Mouse (Mus musculus): ENCODE data around the gene Tdp1. TPM values are rescaled to one million over a fixed set of nuclear protein-coding genes. Genes with fewer than 3 reads are reported as not detected.

The Tdp1 gene
- polyA plus RNA-seq, 1 experiment from 2014 or later: 59.9 TPM

- Histone ChIP-seq H3K4me1 (replicated peaks; ENCODE audit: control insufficient read depth, insufficient read depth, low read length) (no peaks in the 10 kb centered on the region), H3K27me3 (replicated peaks; ENCODE audit: control insufficient read depth, insufficient read depth, low read length) (no peaks in the 10 kb centered on the region), H3K36me3 (ENCODE audit: control insufficient read depth, insufficient read depth, low read length) (peaks cover 64% of the 10 kb centered on the region), H3K9me3 (ENCODE audit: control insufficient read depth, low read length) (no peaks in the 10 kb centered on the region), H3K4me3 (ENCODE audit: low read depth, low read length) (no peak overlapping the region), H3K9ac (ENCODE audit: low read length) (no peak overlapping the region), H3K4me2 (ENCODE audit: low read length) (no peak overlapping the region), H3K27ac (ENCODE audit: low read depth) (no peak overlapping the region)
- 86% methylated on average over 12 of the region's 12 CpGs for WGBS
- DNase-seq (ENCODE audit: low spot score): no peak
- no peak for ATAC-seq (replicated peaks; ENCODE audit: low FRiP score, low TSS enrichment, low read depth)
These were observed 27.1 kb downstream of the Tdp1 start for GRCm38 (mm10) chr12:99911466-99911865.

GRCm38 (mm10) chr12:99917800-99918427, 33.6 kb downstream of the Tdp1 start:
- Histone ChIP-seq H3K9ac (ENCODE audit: low read length) (no peak overlapping the region), H3K27ac (ENCODE audit: low read depth) (no peak overlapping the region), H3K4me1 (replicated peaks; ENCODE audit: control insufficient read depth, insufficient read depth, low read length) (no peaks in the 10 kb centered on the region), H3K27me3 (replicated peaks; ENCODE audit: control insufficient read depth, insufficient read depth, low read length) (no peaks in the 10 kb centered on the region), H3K36me3 (ENCODE audit: control insufficient read depth, insufficient read depth, low read length) (peaks cover 44% of the 10 kb centered on the region), H3K9me3 (ENCODE audit: control insufficient read depth, low read length) (no peaks in the 10 kb centered on the region), H3K4me3 (ENCODE audit: low read depth, low read length) (no peak overlapping the region), H3K4me2 (ENCODE audit: low read length) (no peak overlapping the region)
- 80% methylated on average over 15 of the region's 15 CpGs for WGBS
- no peak for DNase-seq (ENCODE audit: low spot score)
- no peak for ATAC-seq (replicated peaks; ENCODE audit: low FRiP score, low TSS enrichment, low read depth)

- Histone ChIP-seq H3K4me3 (ENCODE audit: low read depth, low read length) (no peak overlapping the region), H3K27ac (ENCODE audit: low read depth) (no peak overlapping the region), H3K9ac (ENCODE audit: low read length) (no peak overlapping the region), H3K36me3 (ENCODE audit: control insufficient read depth, insufficient read depth, low read length) (peaks cover 29% of the 10 kb centered on the region), H3K4me1 (replicated peaks; ENCODE audit: control insufficient read depth, insufficient read depth, low read length) (no peaks in the 10 kb centered on the region), H3K9me3 (ENCODE audit: control insufficient read depth, low read length) (no peaks in the 10 kb centered on the region), H3K27me3 (replicated peaks; ENCODE audit: control insufficient read depth, insufficient read depth, low read length) (no peaks in the 10 kb centered on the region), H3K4me2 (ENCODE audit: low read length) (no peak overlapping the region)
- no peak for DNase-seq (ENCODE audit: low spot score)
- WGBS: 83% methylated on average over 3 of the region's 3 CpGs
- ATAC-seq (replicated peaks; ENCODE audit: low FRiP score, low TSS enrichment, low read depth): no peak
These were observed 35.3 kb downstream of the Tdp1 start for GRCm38 (mm10) chr12:99919636-99920035.

- Histone ChIP-seq H3K4me2 (ENCODE audit: low read length) (no peak overlapping the region), H3K27ac (ENCODE audit: low read depth) (no peak overlapping the region), H3K9ac (ENCODE audit: low read length) (no peak overlapping the region), H3K9me3 (ENCODE audit: control insufficient read depth, low read length) (no peaks in the 10 kb centered on the region), H3K4me3 (ENCODE audit: low read depth, low read length) (no peak overlapping the region), H3K27me3 (replicated peaks; ENCODE audit: control insufficient read depth, insufficient read depth, low read length) (no peaks in the 10 kb centered on the region), H3K36me3 (ENCODE audit: control insufficient read depth, insufficient read depth, low read length) (peaks cover 20% of the 10 kb centered on the region), H3K4me1 (replicated peaks; ENCODE audit: control insufficient read depth, insufficient read depth, low read length) (no peaks in the 10 kb centered on the region)
- 87% methylated on average over 3 of the region's 3 CpGs for WGBS
- ATAC-seq (replicated peaks; ENCODE audit: low FRiP score, low TSS enrichment, low read depth) (no peak), DNase-seq (ENCODE audit: low spot score) (no peak)
These were observed 36.7 kb downstream of the Tdp1 start for GRCm38 (mm10) chr12:99921045-99921444.

GRCm38 (mm10) chr12:99923131-99923606, 38.9 kb downstream of the Tdp1 start:
- H3K9ac ChIP-seq (ENCODE audit: low read length): no peak overlapping the region
- 57% methylated on average over 5 of the region's 5 CpGs for WGBS
- H3K9me3 ChIP-seq (ENCODE audit: control insufficient read depth, low read length): no peaks in the 10 kb centered on the region
- no peak for ATAC-seq (replicated peaks; ENCODE audit: low FRiP score, low TSS enrichment, low read depth)
- peaks cover 14% of the 10 kb centered on the region for H3K36me3 ChIP-seq (ENCODE audit: control insufficient read depth, insufficient read depth, low read length)
- H3K4me1 ChIP-seq (replicated peaks; ENCODE audit: control insufficient read depth, insufficient read depth, low read length): no peaks in the 10 kb centered on the region
- H3K4me2 ChIP-seq (ENCODE audit: low read length): no peak overlapping the region
- no peak overlapping the region for H3K4me3 ChIP-seq (ENCODE audit: low read depth, low read length)
- no peak overlapping the region for H3K27ac ChIP-seq (ENCODE audit: low read depth)
- H3K27me3 ChIP-seq (replicated peaks; ENCODE audit: control insufficient read depth, insufficient read depth, low read length): no peaks in the 10 kb centered on the region
- no peak for DNase-seq (ENCODE audit: low spot score)

- H3K4me1 ChIP-seq (replicated peaks; ENCODE audit: control insufficient read depth, insufficient read depth, low read length): no peaks in the 10 kb centered on the region
- H3K27me3 ChIP-seq (replicated peaks; ENCODE audit: control insufficient read depth, insufficient read depth, low read length): no peaks in the 10 kb centered on the region
- no peak overlapping the region for H3K4me2 ChIP-seq (ENCODE audit: low read length)
- DNase-seq (ENCODE audit: low spot score): no peak
- no peak for ATAC-seq (replicated peaks; ENCODE audit: low FRiP score, low TSS enrichment, low read depth)
- peaks cover 13% of the 10 kb centered on the region for H3K36me3 ChIP-seq (ENCODE audit: control insufficient read depth, insufficient read depth, low read length)
- no peak overlapping the region for H3K4me3 ChIP-seq (ENCODE audit: low read depth, low read length)
- no peaks in the 10 kb centered on the region for H3K9me3 ChIP-seq (ENCODE audit: control insufficient read depth, low read length)
- H3K27ac ChIP-seq (ENCODE audit: low read depth): no peak overlapping the region
- WGBS: 83% methylated on average over 5 of the region's 5 CpGs
- H3K9ac ChIP-seq (ENCODE audit: low read length): no peak overlapping the region
These were observed 39.4 kb downstream of the Tdp1 start for GRCm38 (mm10) chr12:99923703-99924102.

- no peak overlapping the region for H3K4me3 ChIP-seq (ENCODE audit: low read depth, low read length)
- ATAC-seq (replicated peaks; ENCODE audit: low FRiP score, low TSS enrichment, low read depth) (no peak), DNase-seq (ENCODE audit: low spot score) (no peak)
- no peak overlapping the region for H3K9ac ChIP-seq (ENCODE audit: low read length)
- no peak overlapping the region for H3K27ac ChIP-seq (ENCODE audit: low read depth)
- H3K4me2 ChIP-seq (ENCODE audit: low read length): no peak overlapping the region
- no peaks in the 10 kb centered on the region for H3K27me3 ChIP-seq (replicated peaks; ENCODE audit: control insufficient read depth, insufficient read depth, low read length)
- no peaks in the 10 kb centered on the region for H3K9me3 ChIP-seq (ENCODE audit: control insufficient read depth, low read length)
- peaks cover 14% of the 10 kb centered on the region for H3K36me3 ChIP-seq (ENCODE audit: control insufficient read depth, insufficient read depth, low read length)
- no peaks in the 10 kb centered on the region for H3K4me1 ChIP-seq (replicated peaks; ENCODE audit: control insufficient read depth, insufficient read depth, low read length)
- 86% methylated on average over 7 of the region's 7 CpGs for WGBS
These were observed 44.0 kb downstream of the Tdp1 start for GRCm38 (mm10) chr12:99928311-99928710.

GRCm38 (mm10) chr12:99929160-99929559, 44.8 kb downstream of the Tdp1 start:
- peaks cover 14% of the 10 kb centered on the region for H3K36me3 ChIP-seq (ENCODE audit: control insufficient read depth, insufficient read depth, low read length)
- no peak overlapping the region for H3K9ac ChIP-seq (ENCODE audit: low read length)
- H3K4me1 ChIP-seq (replicated peaks; ENCODE audit: control insufficient read depth, insufficient read depth, low read length): no peaks in the 10 kb centered on the region
- H3K27ac ChIP-seq (ENCODE audit: low read depth): no peak overlapping the region
- no peak for ATAC-seq (replicated peaks; ENCODE audit: low FRiP score, low TSS enrichment, low read depth)
- no peaks in the 10 kb centered on the region for H3K27me3 ChIP-seq (replicated peaks; ENCODE audit: control insufficient read depth, insufficient read depth, low read length)
- DNase-seq (ENCODE audit: low spot score): no peak
- no peak overlapping the region for H3K4me2 ChIP-seq (ENCODE audit: low read length)
- no peaks in the 10 kb centered on the region for H3K9me3 ChIP-seq (ENCODE audit: control insufficient read depth, low read length)
- H3K4me3 ChIP-seq (ENCODE audit: low read depth, low read length): no peak overlapping the region
- 83% methylated on average over 1 of the region's 1 CpGs for WGBS

GRCm38 (mm10) chr12:99932245-99932644, 47.9 kb downstream of the Tdp1 start:
- ATAC-seq (replicated peaks; ENCODE audit: low FRiP score, low TSS enrichment, low read depth): no peak
- Histone ChIP-seq H3K4me3 (ENCODE audit: low read depth, low read length) (no peak overlapping the region), H3K9me3 (ENCODE audit: control insufficient read depth, low read length) (no peaks in the 10 kb centered on the region), H3K36me3 (ENCODE audit: control insufficient read depth, insufficient read depth, low read length) (peaks cover 22% of the 10 kb centered on the region), H3K27me3 (replicated peaks; ENCODE audit: control insufficient read depth, insufficient read depth, low read length) (no peaks in the 10 kb centered on the region), H3K4me2 (ENCODE audit: low read length) (no peak overlapping the region), H3K4me1 (replicated peaks; ENCODE audit: control insufficient read depth, insufficient read depth, low read length) (no peaks in the 10 kb centered on the region), H3K9ac (ENCODE audit: low read length) (no peak overlapping the region), H3K27ac (ENCODE audit: low read depth) (no peak overlapping the region)
- DNase-seq (ENCODE audit: low spot score): no peak
- 92% methylated on average over 4 of the region's 4 CpGs for WGBS
